Mouse (Mus musculus): ENCODE data around the gene Dynlt1f. TPM values are rescaled to one million over a fixed set of nuclear protein-coding genes. Genes with fewer than 3 reads are reported as not detected.
"Not testable (repeated sequence)": the region's sequence is repeated elsewhere in the genome, so short reads cannot be mapped to it uniquely, and the experiment has no call there.

Dynlt1f gene
- polyA plus RNA-seq, 1 experiment from 2014 or later = 348 TPM

DNA sequence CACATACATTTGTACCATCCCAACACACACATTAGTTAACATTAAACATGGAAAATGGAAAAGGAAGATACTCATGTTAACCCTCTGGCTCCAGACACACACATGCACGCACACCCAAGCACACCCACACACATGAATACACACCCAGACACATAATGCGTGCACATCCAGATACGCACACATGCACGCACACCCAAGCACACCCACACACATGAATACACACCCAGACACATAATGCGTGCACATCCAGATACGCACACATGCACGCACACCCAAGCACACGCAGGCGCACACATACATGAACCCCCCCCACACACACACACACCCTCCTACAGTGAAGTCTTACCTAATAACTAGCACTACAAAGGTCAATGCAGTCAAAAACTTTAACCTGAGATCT is 39.0 kb downstream of the Dynlt1f start:
- H3K27me3 ChIP-seq (replicated peaks); H3K27ac ChIP-seq; H3K9ac ChIP-seq; H3K4me2 ChIP-seq (replicated peaks); H3K4me1 ChIP-seq; H3K4me3 ChIP-seq; ATAC-seq (ENCODE audit: low FRiP score, low read depth); H3K36me3 ChIP-seq; H3K9me3 ChIP-seq: not testable (repeated sequence)
- WGBS = 95% methylated on average over 9 of the region's 9 CpGs

- not testable (repeated sequence) for H3K4me1 ChIP-seq; ATAC-seq (ENCODE audit: low FRiP score, low read depth); H3K4me2 ChIP-seq (replicated peaks); H3K4me3 ChIP-seq; H3K9me3 ChIP-seq; H3K36me3 ChIP-seq; H3K27me3 ChIP-seq (replicated peaks); H3K27ac ChIP-seq; H3K9ac ChIP-seq
- 68% methylated on average over 6 of the region's 9 CpGs for WGBS
Measured at GRCm38 (mm10) chr17:6614316-6614715, 41.4 kb downstream of the Dynlt1f start.

GRCm38 (mm10) chr17:6613524-6613923 is 42.2 kb downstream of the Dynlt1f start:
- H3K36me3 ChIP-seq; H3K9me3 ChIP-seq; ATAC-seq (ENCODE audit: low FRiP score, low read depth); H3K4me2 ChIP-seq (replicated peaks); H3K27ac ChIP-seq; H3K4me3 ChIP-seq; H3K4me1 ChIP-seq; H3K27me3 ChIP-seq (replicated peaks); H3K9ac ChIP-seq: not testable (repeated sequence)
- WGBS = 52% methylated on average over 13 of the region's 14 CpGs

DNA sequence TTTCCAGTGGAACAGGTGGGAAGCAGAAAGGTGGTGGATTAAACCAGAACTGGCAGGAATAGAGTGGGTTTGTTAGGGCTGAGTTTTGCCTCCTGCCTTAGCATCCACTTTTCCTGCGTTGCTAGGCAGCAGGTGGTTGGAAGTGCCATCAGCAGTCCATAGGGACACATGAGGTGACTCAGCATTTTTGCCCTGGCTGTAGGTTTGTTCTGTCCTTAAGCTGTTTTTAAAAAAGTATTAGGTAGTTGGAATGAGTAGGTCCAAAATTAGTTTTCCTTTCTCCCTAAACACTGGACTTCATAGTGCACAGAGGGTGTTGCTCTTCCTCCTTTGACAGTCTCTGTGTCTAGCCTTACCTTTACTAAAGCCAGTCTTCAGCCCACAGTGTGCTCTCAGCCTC is 50.4 kb downstream of the Dynlt1f start:
- not testable (repeated sequence) for H3K4me2 ChIP-seq (replicated peaks); H3K4me3 ChIP-seq; H3K27ac ChIP-seq; H3K9ac ChIP-seq; H3K9me3 ChIP-seq; H3K36me3 ChIP-seq; H3K27me3 ChIP-seq (replicated peaks); ATAC-seq (ENCODE audit: low FRiP score, low read depth); H3K4me1 ChIP-seq
- 75% methylated on average over 1 of the region's 1 CpGs for WGBS

DNA sequence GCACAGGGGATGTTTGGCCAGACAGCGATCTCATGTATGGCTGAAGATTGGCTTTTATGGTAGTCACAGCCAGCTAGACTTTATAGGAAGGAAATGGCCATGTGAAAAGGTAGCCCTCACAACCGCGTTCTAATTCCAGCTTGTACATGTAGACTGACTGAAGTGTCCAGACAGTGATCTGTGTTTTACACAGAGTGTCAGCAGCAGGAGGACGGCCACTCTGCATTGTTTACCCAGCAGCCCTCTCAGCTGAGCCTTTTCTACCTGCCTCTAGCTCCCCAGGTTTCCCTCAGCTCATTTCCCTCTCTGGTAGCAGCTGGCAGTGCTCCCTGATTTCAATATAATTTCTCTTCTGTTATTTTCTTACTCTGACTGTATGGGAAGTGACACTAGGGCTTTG is 53.5 kb downstream of the Dynlt1f start:
- not testable (repeated sequence) for H3K27me3 ChIP-seq (replicated peaks); H3K4me1 ChIP-seq; ATAC-seq (ENCODE audit: low FRiP score, low read depth); H3K36me3 ChIP-seq; H3K9me3 ChIP-seq; H3K27ac ChIP-seq; H3K4me3 ChIP-seq; H3K9ac ChIP-seq
- H3K4me2 ChIP-seq (replicated peaks) = 0 out of 2 replicates have a peak overlapping the region, but pooled peaks have one; percentile 39
- 21% methylated on average over 3 of the region's 4 CpGs for WGBS

DNA sequence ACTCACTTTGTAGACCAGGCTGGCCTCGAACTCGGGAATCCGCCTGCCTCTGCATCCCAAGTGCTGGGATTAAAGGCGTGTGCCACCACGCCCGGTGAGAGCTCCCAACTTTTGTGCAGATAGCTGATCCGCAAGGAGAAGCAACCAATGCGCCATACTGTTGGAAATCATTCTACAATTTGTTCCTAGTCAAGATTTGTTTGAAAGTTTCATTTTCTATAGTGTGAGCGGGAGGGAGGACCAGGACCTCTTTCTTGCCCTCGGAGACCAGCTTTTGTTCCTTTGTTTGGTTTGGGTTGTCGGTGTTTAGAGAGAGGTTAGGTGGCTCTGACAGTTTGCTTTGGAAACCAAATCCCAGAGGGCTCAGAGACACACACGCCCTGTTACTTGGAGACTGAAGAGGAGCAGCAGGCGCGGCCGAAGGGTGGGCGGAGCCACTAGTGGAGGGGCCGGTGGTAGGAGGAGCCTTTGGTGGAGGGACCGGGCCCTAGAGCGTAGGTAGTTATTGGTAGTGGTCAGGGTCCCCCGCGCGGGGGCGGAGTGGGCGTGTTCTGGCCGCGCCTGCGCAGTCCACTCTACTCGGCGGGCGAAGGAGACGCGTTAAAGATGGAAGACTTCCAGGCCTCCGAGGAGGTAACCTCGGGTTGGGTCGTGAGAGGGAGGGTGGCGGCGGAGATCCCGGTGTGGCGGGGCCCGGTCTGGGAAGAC is 54.3 kb downstream of the Dynlt1f start, which contains the start of gene Dynlt1c:
Dynlt1c (plus strand) TSS at position 468 of the 708 bp plus-strand sequence.
- 18% methylated on average over 30 of the region's 40 CpGs for WGBS
- not testable (repeated sequence) for H3K9ac ChIP-seq; H3K27ac ChIP-seq; H3K4me1 ChIP-seq; H3K27me3 ChIP-seq (replicated peaks); H3K36me3 ChIP-seq; H3K9me3 ChIP-seq
- Histone ChIP-seq H3K4me3 (peak within 1 kb of the TSS; percentile 29), H3K4me2 (replicated peaks) (peak within 1 kb of the TSS; percentile 46)
- peak; percentile 95 for ATAC-seq (ENCODE audit: low FRiP score, low read depth)

DNA sequence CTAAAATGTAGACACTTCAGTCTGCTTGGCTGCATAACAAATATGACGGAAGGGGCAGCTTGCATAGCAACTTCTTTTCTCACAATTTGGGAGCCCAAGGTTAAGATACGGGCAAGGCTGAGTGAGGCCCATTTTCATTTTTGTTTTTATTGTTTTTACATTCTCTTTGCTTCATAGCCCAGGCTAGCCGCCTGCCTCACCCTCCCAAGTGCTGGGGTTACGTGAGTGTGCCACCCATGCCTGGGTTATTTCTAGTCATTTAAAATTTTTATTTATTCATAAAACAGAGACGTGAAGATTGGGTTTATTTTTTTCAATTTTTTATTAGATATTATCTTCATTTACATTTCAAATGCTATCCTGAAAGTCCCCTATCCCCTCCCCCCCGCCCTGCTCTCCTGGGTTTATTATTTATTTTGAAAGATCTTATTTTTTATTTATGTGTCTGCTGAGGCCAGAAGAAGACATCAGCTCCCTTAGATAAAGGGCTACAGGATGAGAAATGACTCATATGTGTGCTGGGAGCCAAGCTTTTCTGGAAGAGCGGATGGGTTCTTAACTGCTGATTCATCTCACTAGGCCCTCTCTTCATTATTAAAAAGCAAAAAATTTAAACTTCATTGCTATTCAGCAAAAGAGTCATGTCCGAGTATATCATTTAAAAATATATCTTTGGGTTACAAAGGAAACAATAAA is 55.3 kb downstream of the Dynlt1f start:
- H3K9me3 ChIP-seq = not testable (repeated sequence)

DNA sequence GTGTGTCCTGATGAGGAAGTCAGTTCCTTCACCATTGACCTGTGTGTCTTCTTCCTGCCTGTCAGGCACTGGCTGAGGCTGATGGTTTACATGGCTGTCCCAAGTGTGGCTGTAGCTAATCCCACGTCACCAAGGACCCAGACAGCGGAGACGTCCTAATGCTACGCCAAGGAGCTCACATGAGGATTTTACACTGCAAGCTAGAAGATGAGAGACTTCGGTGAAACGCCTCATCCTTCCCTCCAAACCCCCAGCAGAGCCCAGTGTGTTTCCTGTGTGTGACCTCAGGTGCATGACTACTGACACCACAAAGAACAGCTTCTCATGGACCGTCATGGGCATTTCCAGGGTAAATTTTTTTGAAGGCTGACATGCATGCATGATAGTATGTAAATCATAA is 57.3 kb downstream of the Dynlt1f start:
- H3K9me3 ChIP-seq; H3K27me3 ChIP-seq (replicated peaks); ATAC-seq (ENCODE audit: low FRiP score, low read depth); H3K4me2 ChIP-seq (replicated peaks); H3K4me3 ChIP-seq; H3K27ac ChIP-seq; H3K4me1 ChIP-seq; H3K36me3 ChIP-seq; H3K9ac ChIP-seq: not testable (repeated sequence)
- WGBS = 90% methylated on average over 7 of the region's 7 CpGs

More for the DNA sequence above, 55.3 kb downstream of the Dynlt1f start:
- not testable (repeated sequence) for H3K27me3 ChIP-seq (replicated peaks); H3K27ac ChIP-seq; H3K9ac ChIP-seq; ATAC-seq (ENCODE audit: low FRiP score, low read depth); H3K4me1 ChIP-seq; H3K4me3 ChIP-seq; H3K4me2 ChIP-seq (replicated peaks); H3K36me3 ChIP-seq
- 93% methylated on average over 6 of the region's 8 CpGs for WGBS

Other genes starting within 250 kb of the Dynlt1f start
- gene Dynlt1b, start 225.8 kb downstream of the Dynlt1f start, polyA plus RNA-seq (2016; fragmentation: Nextera tagmentation; extraction: Ambion mirVana) = 1,085 and 1,139 TPM in 2 replicates
- gene Dynlt1c, start 54.2 kb downstream of the Dynlt1f start, polyA plus RNA-seq (2016; fragmentation: Nextera tagmentation; extraction: Ambion mirVana) = 61.0 and 78.0 TPM in 2 replicates
- gene Sytl3, start 3.2 kb upstream of the Dynlt1f start, polyA plus RNA-seq (2016; fragmentation: Nextera tagmentation; extraction: Ambion mirVana) = 0.16 and 0.18 TPM in 2 replicates
- 67.1 and 87.8 TPM in 2 replicates for gene Ezr, start 126.9 kb upstream of the Dynlt1f start, polyA plus RNA-seq (2016; fragmentation: Nextera tagmentation; extraction: Ambion mirVana)

All from neural tube, embryonic 12.5 days (tissue).